Mouse (Mus musculus) CH12.LX (cell line): ENCODE results near the gene Cyp21a1. TPM values are rescaled to one million over a fixed set of nuclear protein-coding genes. Genes with fewer than 3 reads are reported as not detected.
"Not testable (repeated sequence)": the region's sequence is repeated elsewhere in the genome, so short reads cannot be mapped to it uniquely, and the experiment has no call there.

ENCODE experiments used
- DNase-seq: peaks from one replicate; pipeline ENCODE4 v3.0.0-alpha.2; 2013; ENCODE audit errors: extremely low read depth
- H3K27ac ChIP-seq: 2 replicates; pipeline ENCODE4 v1.5.1; 2012; ENCODE audit warnings: low read depth, mild to moderate bottlenecking, control low read depth, moderate library complexity; ENCODE audit not compliant: insufficient read depth
- H3K27me3 ChIP-seq: replicated peaks from 2 replicates; pipeline ENCODE3; 2012; ENCODE audit warnings: inconsistent platforms
- H3K36me3 ChIP-seq, 2 experiments: replicated peaks in 1 of 2; 2 replicates each; pipeline versions ENCODE3 to v1.6.1; 2012; ENCODE audit warnings: inconsistent platforms in 1 of 2, low read length in 1 of 2, mild to moderate bottlenecking in 1 of 2, mixed read lengths in 1 of 2, moderate library complexity in 1 of 2; ENCODE audit not compliant: control insufficient read depth in 1 of 2, insufficient read depth in 1 of 2
- H3K4me1 ChIP-seq, 2 experiments: 2 replicates each; pipeline ENCODE4 v1.6.1; 2012; ENCODE audit warnings: inconsistent platforms in 1 of 2, moderate library complexity in 1 of 2; ENCODE audit not compliant: insufficient read depth in 2 of 2, control insufficient read depth in 1 of 2
- H3K4me2 ChIP-seq: 2 replicates; pipeline ENCODE4 v1.6.1; 2012; ENCODE audit warnings: low read depth, mild to moderate bottlenecking, control low read depth; ENCODE audit not compliant: poor library complexity, insufficient read depth, severe bottlenecking
- H3K4me3 ChIP-seq, 3 experiments: fragments of 150-350 bp in 1 of 3; sonication (generic) in 1 of 3; replicated peaks in 1 of 3; 2 replicates each; pipeline versions ENCODE3 to v1.5.1; 2011 to 2012; ENCODE audit warnings: low read depth in 2 of 3, low read length in 2 of 3, mild to moderate bottlenecking in 2 of 3, moderate library complexity in 2 of 3, control low read depth in 1 of 3, improper control_type of control experiment in 1 of 3, inconsistent platforms in 1 of 3, mixed read lengths in 1 of 3; ENCODE audit not compliant: poor library complexity in 1 of 3
- H3K79me2 ChIP-seq: replicated peaks from 2 replicates; pipeline ENCODE4 v1.6.1; 2012; ENCODE audit warnings: mild to moderate bottlenecking, moderate library complexity; ENCODE audit not compliant: control insufficient read depth, poor library complexity, insufficient read depth, severe bottlenecking; ENCODE audit errors: extremely low read depth
- H3K9ac ChIP-seq: 2 replicates; pipeline ENCODE4 v1.6.1; 2012; ENCODE audit warnings: low read depth, mild to moderate bottlenecking, control low read depth, moderate library complexity; ENCODE audit not compliant: insufficient read depth
- H3K9me3 ChIP-seq: replicated peaks from 2 replicates; pipeline ENCODE3; 2012; ENCODE audit warnings: low read length, inconsistent platforms, mixed read lengths
- BHLHE40 ChIP-seq: IDR thresholded peaks from 2 replicates; pipeline ENCODE4 v1.6.1; 2011; ENCODE audit warnings: mild to moderate bottlenecking, low read depth, low read length, improper control_type of control experiment
- CHD2 ChIP-seq: IDR thresholded peaks from 2 replicates; pipeline ENCODE4 v1.6.1; 2011; ENCODE audit warnings: low read length, improper control_type of control experiment
- CTCF ChIP-seq, 2 experiments: IDR thresholded peaks in 1 of 2; conservative IDR thresholded peaks in 1 of 2; 2 replicates each; pipeline ENCODE4 v1.5.1; 2011 to 2012; ENCODE audit warnings: low read depth in 2 of 2, low read length in 2 of 2, improper control_type of control experiment in 1 of 2, inconsistent platforms in 1 of 2, mild to moderate bottlenecking in 1 of 2, moderate library complexity in 1 of 2
- ETS1 ChIP-seq: conservative IDR thresholded peaks from 2 replicates; pipeline ENCODE4 v1.6.1; 2012; ENCODE audit warnings: low read depth, mild to moderate bottlenecking, inconsistent platforms, low read length, improper control_type of control experiment, moderate library complexity
- IRF4 ChIP-seq: IDR thresholded peaks from 2 replicates; pipeline ENCODE4 v1.6.1; 2014; ENCODE audit warnings: low read depth, mild to moderate bottlenecking, inconsistent platforms, low read length, improper control_type of control experiment
- JUN ChIP-seq: IDR thresholded peaks from 2 replicates; pipeline ENCODE4 v1.6.1; 2011; ENCODE audit warnings: low read depth, mild to moderate bottlenecking, low read length, improper control_type of control experiment, moderate library complexity; ENCODE audit not compliant: insufficient read depth
- MAFK ChIP-seq: IDR thresholded peaks from 2 replicates; pipeline ENCODE4 v1.6.1; 2011; ENCODE audit warnings: low read length, improper control_type of control experiment; ENCODE audit not compliant: insufficient replicate concordance
- MAZ ChIP-seq: IDR thresholded peaks from 2 replicates; pipeline ENCODE4 v1.6.1; 2012; ENCODE audit warnings: low read depth, mild to moderate bottlenecking, inconsistent platforms, low read length, improper control_type of control experiment, moderate library complexity
- MEF2A ChIP-seq: IDR thresholded peaks from 2 replicates; pipeline ENCODE4 v1.6.1; 2014; ENCODE audit warnings: low read depth, mild to moderate bottlenecking, inconsistent platforms, low read length, improper control_type of control experiment, borderline replicate concordance
- MYC ChIP-seq: IDR thresholded peaks from 2 replicates; pipeline ENCODE4 v1.6.1; 2011; ENCODE audit warnings: low read depth, mild to moderate bottlenecking, improper control_type of control experiment, low read length
- NELFE ChIP-seq: IDR thresholded peaks from 2 replicates; pipeline ENCODE4 v1.6.1; 2011; ENCODE audit warnings: low read depth, low read length, improper control_type of control experiment
- NRF1 ChIP-seq: IDR thresholded peaks from 2 replicates; pipeline ENCODE4 v1.6.1; 2014; ENCODE audit warnings: low read depth, mild to moderate bottlenecking, inconsistent platforms, low read length, improper control_type of control experiment, moderate library complexity
- POLR2A ChIP-seq: IDR thresholded peaks from 2 replicates; pipeline ENCODE4 v1.6.1; 2011; ENCODE audit warnings: low read depth, mild to moderate bottlenecking, improper control_type of control experiment, low read length
- RAD21 ChIP-seq: IDR thresholded peaks from 2 replicates; pipeline ENCODE4 v1.6.1; 2011; ENCODE audit warnings: low read depth, mild to moderate bottlenecking, low read length, improper control_type of control experiment, moderate library complexity
- SMC3 ChIP-seq: IDR thresholded peaks from 2 replicates; pipeline ENCODE4 v1.6.1; 2011; ENCODE audit warnings: low read depth, low read length, improper control_type of control experiment
- TCF12 ChIP-seq: IDR thresholded peaks from 2 replicates; pipeline ENCODE4 v1.6.1; 2014; ENCODE audit warnings: low read depth, mild to moderate bottlenecking, inconsistent platforms, low read length, improper control_type of control experiment
- UBTF ChIP-seq: IDR thresholded peaks from 2 replicates; pipeline ENCODE4 v1.6.1; 2012; ENCODE audit warnings: low read depth, mild to moderate bottlenecking, inconsistent platforms, low read length, improper control_type of control experiment, moderate library complexity
- USF1 ChIP-seq: IDR thresholded peaks from 2 replicates; pipeline ENCODE4 v1.6.1; 2014; ENCODE audit warnings: low read depth, mild to moderate bottlenecking, inconsistent platforms, low read length, improper control_type of control experiment
- USF2 ChIP-seq: conservative IDR thresholded peaks from 2 replicates; pipeline ENCODE4 v1.6.1; 2011; ENCODE audit warnings: low read depth, low read length, improper control_type of control experiment
- ZC3H11A ChIP-seq: IDR thresholded peaks from 2 replicates; pipeline ENCODE4 v1.6.1; 2012; ENCODE audit warnings: low read depth, mild to moderate bottlenecking, inconsistent platforms, low read length, improper control_type of control experiment
- ZNF384 ChIP-seq: IDR thresholded peaks from 2 replicates; pipeline ENCODE4 v1.6.1; 2012; ENCODE audit warnings: low read depth, low read length, improper control_type of control experiment, inconsistent platforms
- dilution Hi-C: fragments of 300-500 bp; cut with MboI; formaldehyde crosslinking; loops from 2 replicates; pipeline ENCODE4 v1.14.3; 2020; ENCODE audit warnings: low sequenced_read_pairs; ENCODE audit not compliant: extremely low pct_unique_long_range_greater_than_20kb, extremely low pct_ligation_motif_present
- in situ Hi-C: fragments of 300-500 bp; cut with MboI; formaldehyde crosslinking; loops from 3 replicates; pipeline ENCODE4 v1.14.3; 2019; ENCODE audit warnings: low sequenced_read_pairs, low pct_ligation_motif_present, low pct_unique_long_range_greater_than_20kb, mixed read lengths
- polyA plus RNA-seq: library from polyadenylated mRNA; unstranded; fragments of >175 nt; gene quantifications from 2 replicates; pipeline ENCODE4 v1.2.1, GENCODE M21; 2012; ENCODE audit warnings: low read depth; ENCODE audit not compliant: insufficient read length
- total RNA-seq, 2 experiments: library from RNA; depleted of rRNA; stranded (reverse); fragments of 300-350 nt in 1 of 2; fragments of >200 nt in 1 of 2; gene quantifications; 2 replicates each; pipeline ENCODE4 v1.2.3; 2012 to 2014

Cyp21a1 gene
- total and polyA plus RNA-seq, 3 experiments = not detected

DNA sequence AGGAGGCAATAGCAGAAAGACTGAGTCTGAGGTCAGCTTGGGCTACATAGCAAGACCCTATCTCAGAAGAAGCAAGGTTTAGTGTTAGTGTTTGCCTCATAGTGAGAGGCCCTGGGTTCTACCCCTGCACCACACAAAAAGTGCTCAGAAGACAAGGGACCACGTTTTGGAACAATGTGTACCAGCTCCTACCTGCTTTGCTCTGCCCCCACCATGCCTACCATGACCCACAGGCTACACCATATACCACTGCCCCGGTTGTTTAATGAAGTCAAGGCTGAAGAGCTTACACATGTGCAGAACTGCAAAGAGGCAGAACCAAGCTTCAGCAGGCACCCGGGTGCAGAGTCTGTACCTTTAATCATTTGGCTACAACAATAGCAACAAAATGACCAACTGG, 2.8 kb upstream of the Cyp21a1 start:
- Histone ChIP-seq H3K9ac (no peak overlapping the region), H3K4me3 (no peak overlapping the region), H3K27me3 (no peaks in the 10 kb centered on the region), H3K36me3 (no peaks in the 10 kb centered on the region), H3K79me2 (no peaks in the 10 kb centered on the region), H3K9me3 (peaks cover 5% of the 10 kb centered on the region), H3K4me1 (no peaks in the 10 kb centered on the region), H3K4me2 (no peak overlapping the region), H3K27ac (no peak overlapping the region)
- dilution Hi-C loops (no loop called here), in situ Hi-C loops (no loop called here)
- TF ChIP-seq USF1 = no peak
- no peak for TF ChIP-seq CHD2
- TF ChIP-seq MAZ = no peak
- no peak for TF ChIP-seq IRF4
- no peak for TF ChIP-seq JUN
- no peak for TF ChIP-seq ETS1
- no peak for TF ChIP-seq MEF2A
- TF ChIP-seq TCF12 = no peak
- no peak for TF ChIP-seq MAFK
- TF ChIP-seq USF2 = no peak
- TF ChIP-seq SMC3 = no peak
- no peak for TF ChIP-seq POLR2A
- no peak for TF ChIP-seq UBTF
- TF ChIP-seq ZNF384 = no peak
- no peak for TF ChIP-seq ZC3H11A
- TF ChIP-seq BHLHE40 = no peak
- TF ChIP-seq NRF1 = no peak
- TF ChIP-seq MYC = no peak
- DNase-seq = no peak

DNA sequence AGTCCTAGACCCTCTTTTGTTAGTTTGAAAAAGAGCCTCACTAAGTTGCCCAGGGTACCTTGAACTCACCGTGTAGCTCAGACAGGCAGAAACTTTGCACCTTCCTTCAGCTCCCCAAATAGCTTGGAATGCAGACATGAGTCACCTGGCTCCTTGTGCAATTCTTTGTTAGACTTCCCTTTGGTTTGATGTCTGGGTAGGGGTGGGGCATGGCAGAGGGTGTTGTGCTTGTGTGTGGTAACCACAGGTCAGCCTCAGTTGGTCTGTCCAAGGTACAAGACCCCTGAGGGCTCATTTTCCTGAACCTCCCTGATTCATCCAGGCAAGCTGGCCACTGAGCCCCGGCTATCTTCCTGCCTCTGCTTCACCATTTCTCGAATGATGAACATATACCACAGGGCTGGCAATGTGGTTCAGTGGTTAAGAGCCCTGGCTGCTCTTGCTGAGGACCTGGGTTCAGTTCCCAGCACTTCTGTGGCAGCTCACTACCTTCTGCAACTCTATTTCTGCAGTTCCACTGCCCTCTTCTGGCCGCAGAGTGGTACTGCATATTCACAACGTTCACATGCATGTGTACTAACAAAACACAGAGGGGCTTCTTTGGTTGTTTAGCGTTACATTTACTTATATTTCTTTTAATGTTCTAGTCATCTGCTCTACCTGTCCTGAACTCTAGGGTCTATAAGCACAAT, 656 bp upstream of the Cyp21a1 start:
- Histone ChIP-seq H3K9ac (no peak overlapping the region), H3K9me3 (peaks cover 5% of the 10 kb centered on the region), H3K36me3 (no peaks in the 10 kb centered on the region), H3K27ac (no peak overlapping the region), H3K4me3 (no peak overlapping the region), H3K4me1 (no peaks in the 10 kb centered on the region), H3K4me2 (no peak overlapping the region), H3K79me2 (no peaks in the 10 kb centered on the region), H3K27me3 (peaks cover 2% of the 10 kb centered on the region)
- TF ChIP-seq CTCF (conservative IDR thresholded peaks at IDR 0.05 in 1 of 2, IDR thresholded peaks at IDR 0.05 in 1 of 2; ENCODE audit: low read depth in 2 of 2, low read length in 2 of 2) = peak; percentile 33 to 41
- no peak for TF ChIP-seq NELFE
- peak; percentile 12 for TF ChIP-seq RAD21
- dilution Hi-C loops = no loop called here
- peak; percentile 17 for DNase-seq
- in situ Hi-C loops = no loop called here

DNA sequence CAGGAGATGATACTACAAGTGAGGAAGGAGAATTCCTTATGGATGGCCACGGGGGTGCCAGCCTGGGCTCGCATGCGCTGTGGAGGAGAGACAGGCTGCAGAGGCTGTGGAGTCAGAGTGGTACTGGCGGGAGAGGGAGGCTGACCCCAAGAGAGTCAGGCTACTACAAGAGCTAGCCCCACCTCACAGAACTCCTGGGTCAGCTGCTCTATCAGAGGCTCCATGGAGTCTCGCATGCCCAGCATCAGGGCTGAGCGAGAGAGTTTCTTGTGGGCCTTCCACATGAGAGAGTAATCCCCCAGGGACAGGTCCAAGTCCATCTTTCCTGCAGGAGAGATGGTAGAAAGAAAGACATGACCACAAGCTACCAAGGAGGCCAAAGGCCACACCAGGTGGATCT, 994 bp downstream of the Cyp21a1 start:
- H3K27me3 ChIP-seq, H3K9me3 ChIP-seq, H3K36me3 ChIP-seq, H3K9ac ChIP-seq, dilution Hi-C loops, DNase-seq, H3K79me2 ChIP-seq, H3K4me3 ChIP-seq, in situ Hi-C loops, H3K27ac ChIP-seq, H3K4me2 ChIP-seq, H3K4me1 ChIP-seq: not testable (repeated sequence)

DNA sequence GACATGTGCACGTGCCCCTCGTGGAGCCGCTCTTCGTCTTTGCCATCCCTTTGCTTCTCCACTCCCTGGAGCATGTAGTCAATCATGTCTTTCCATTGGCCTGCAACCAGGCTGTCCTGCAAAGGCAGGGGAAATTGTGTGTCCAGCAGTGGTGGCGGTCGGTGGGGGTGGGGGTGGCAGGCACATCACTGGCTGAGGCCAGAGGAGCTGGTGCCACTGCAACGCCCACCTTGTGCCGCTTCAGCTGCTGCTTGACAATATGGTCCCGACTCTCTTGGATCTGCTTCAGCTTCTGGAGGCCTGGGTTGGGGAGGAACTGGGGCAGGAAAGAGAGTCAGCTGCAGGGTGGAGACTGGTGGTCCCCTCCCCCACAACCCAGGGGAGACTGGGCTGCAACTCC, 1.6 kb downstream of the Cyp21a1 start:
- H3K4me1 ChIP-seq, H3K27ac ChIP-seq, H3K9me3 ChIP-seq, dilution Hi-C loops, H3K79me2 ChIP-seq, H3K4me3 ChIP-seq, H3K4me2 ChIP-seq, H3K9ac ChIP-seq, in situ Hi-C loops, H3K36me3 ChIP-seq, DNase-seq, H3K27me3 ChIP-seq: not testable (repeated sequence)
